Mouse (Mus musculus) cerebellum, adult 11-12 months (tissue): ENCODE measurements at regions not wholly inside any gene's neighbourhood (a gene's known extent, or its start where the extent isn't known, plus 50 kb on each side); places are given as distances from the start of the nearest gene placed in this dataset.
"Not testable (repeated sequence)": the region's sequence is repeated elsewhere in the genome, so short reads cannot be mapped to it uniquely, and the experiment has no call there.

ENCODE experiments used
- DNase-seq: peaks from one replicate; pipeline ENCODE4 v3.0.0; 2022

GRCm38 (mm10) chr1:194435060-194435459, 183.0 kb upstream of the Plxna2 start:
- no peak for DNase-seq

DNA sequence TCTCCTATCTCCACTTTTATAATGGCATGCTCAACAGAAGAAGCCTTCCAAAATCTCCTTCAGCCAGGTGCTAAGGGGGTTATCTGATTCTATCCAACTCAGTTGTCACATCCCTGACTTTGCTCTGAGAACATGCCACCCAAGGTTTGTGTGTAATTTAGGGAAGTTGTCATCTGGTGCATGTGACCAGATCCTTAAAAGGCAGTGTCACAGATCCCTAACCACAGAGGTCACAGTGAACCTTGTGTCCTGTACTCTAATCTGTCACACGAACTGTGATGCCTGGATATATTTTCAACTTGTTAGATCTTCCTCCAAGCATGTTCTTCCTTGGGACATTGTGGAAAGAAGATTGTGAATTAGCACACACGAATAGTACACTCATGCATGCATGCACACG, 189.4 kb upstream of the Plxna2 start:
- no peak for DNase-seq

DNA sequence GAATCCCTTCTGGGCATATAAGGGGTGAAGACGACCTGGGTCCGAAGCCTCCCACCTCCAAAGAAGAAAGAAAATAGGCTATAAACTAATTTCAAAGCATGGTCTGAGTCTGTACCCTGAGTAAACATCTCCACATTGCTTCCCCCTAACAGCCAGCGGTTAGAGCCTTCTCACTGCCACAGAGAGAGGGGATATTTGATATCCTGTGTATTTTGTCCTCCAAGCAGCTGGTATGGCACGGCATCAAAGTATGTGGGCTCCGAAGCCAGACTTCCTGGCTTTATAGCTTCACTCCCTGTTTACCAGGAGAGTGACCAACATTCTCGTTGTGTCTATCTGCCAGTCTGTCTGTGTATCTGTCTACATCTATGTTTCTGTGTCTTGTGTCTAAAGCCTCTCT, 191.7 kb upstream of the Plxna2 start:
- no peak for DNase-seq

- no peak for DNase-seq
Observed at GRCm38 (mm10) chr1:194424201-194424600, 193.8 kb upstream of the Plxna2 start.

DNA sequence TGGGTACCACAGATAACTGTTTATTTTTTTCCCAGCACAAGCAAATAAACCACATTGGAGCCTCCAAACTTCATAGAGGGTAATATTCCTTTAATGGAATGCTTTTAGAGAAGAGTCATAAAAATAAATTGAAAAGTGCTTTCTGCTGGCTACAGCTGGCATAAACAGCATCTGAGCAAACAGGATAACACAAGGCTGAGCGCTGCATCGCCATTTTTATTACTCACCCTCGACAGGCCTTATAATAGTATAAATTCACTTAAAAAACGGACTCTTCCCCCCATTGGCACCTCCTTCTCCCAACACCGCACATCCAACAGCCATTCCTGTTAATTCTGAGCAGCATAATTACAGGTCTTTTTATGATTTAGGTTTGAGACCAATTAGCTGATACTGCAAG, 205.8 kb upstream of the Plxna2 start:
- no peak for DNase-seq

DNA sequence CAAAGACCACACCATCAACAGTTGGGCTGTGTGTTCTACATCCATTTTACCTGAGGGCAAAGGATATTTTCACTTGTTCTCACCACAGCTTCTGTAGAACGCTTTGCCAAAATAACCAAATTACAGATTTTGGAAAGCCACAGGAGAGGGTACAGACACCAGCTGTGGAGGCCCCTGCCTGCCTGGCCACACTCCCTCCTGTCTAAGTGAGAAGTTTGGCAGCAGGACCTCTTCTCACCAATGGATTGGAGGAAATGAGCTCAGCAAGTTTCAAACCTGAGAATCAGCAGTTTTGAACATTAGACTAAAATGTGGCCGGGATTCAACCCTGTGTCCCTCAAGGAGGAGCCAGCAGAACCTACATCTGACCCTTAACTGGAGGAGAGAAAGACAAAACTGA, 206.2 kb upstream of the Plxna2 start:
- no peak for DNase-seq

GRCm38 (mm10) chr1:194399281-194399680, 218.7 kb upstream of the Plxna2 start:
- DNase-seq = no peak

GRCm38 (mm10) chr1:194396754-194397460, 221.1 kb upstream of the Plxna2 start:
- DNase-seq = no peak

- no peak for DNase-seq
Observed at GRCm38 (mm10) chr1:194393720-194394119, 224.3 kb upstream of the Plxna2 start.

- DNase-seq = no peak
Observed at GRCm38 (mm10) chr1:194390202-194390601, 227.8 kb upstream of the Plxna2 start.

DNA sequence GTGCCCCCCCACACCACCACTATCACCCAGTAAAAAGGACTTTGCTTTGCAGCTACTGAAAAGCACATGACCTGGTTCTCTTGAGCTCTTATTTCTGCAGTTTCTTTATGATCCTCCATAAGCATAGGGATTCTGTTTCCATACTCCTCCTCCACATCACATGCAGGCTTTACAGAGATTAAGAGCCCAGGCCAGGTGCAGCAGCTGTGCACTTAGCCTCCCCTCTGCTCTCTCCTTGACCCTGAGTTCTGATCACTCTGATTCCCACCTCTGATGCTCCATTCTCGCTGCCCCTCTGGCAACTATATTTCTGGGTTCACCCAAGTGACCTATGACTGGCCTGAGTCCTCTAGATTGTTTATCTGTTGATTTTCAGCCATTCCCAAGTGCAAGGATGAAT, 239.9 kb upstream of the Plxna2 start:
- no peak for DNase-seq

GRCm38 (mm10) chr1:194373511-194373910, 244.5 kb upstream of the Plxna2 start:
- not testable (repeated sequence) for DNase-seq

DNA sequence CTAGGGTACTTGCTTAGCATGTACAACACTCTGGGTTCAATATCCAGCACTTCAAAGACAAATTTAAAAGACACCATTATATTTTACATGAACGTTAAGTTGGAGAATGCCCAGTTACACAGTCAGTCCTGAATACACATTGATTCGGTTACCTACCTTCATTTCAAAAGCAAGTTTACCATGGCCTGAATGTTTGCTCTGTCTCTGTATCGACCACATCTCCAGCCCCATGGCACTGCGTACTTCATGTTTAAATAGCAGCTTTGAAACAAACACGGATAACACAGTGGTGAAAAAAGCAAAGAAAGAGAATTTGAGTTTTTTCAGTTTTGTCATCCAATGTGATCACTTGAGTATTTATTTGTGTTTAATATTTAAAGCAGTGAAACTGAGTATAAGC, 254.1 kb upstream of the Plxna2 start:
- DNase-seq = no peak

- DNase-seq = no peak
Observed at GRCm38 (mm10) chr1:194363129-194363768, 254.8 kb upstream of the Plxna2 start.

- DNase-seq = no peak
Observed at GRCm38 (mm10) chr1:194362298-194362697, 255.7 kb upstream of the Plxna2 start.

GRCm38 (mm10) chr1:194361316-194361715, 256.7 kb upstream of the Plxna2 start:
- DNase-seq = no peak

GRCm38 (mm10) chr1:194354332-194355120, 263.5 kb upstream of the Plxna2 start:
- DNase-seq = no peak

DNA sequence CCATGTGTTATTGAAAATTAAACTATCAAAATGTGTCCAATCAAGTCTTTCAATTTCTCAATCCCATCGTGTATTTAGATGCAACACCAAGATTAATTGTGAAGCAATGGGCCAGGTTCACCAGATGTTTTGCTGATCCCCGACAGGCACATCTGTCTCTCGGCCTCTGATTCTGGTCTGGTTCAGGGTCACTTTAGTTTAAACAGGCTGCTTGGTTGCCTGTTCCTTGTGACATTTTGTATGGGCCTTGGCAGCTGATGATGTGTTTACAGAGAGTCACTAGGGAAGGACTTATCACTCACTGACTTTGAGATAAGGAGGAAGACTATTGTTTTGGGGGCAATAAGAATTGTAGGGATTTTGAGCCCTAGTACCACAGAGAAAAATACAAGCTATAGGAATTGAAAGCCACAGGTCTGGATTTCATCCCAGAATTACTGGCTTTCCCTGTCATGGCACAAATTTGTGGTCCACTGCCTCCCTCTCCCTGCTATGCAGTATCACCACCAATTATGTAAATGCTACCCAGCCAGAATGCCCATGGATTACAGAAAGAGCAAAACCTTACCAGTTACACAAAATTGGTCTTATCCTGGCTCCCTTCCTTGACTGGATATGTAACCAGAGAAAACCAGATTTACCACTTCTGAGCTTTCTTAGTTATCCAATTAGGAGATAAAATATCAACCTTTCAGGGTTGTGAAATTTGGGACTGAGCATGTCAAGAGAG, 272.5 kb upstream of the Plxna2 start:
- no peak for DNase-seq

GRCm38 (mm10) chr1:194342568-194342967, 275.4 kb upstream of the Plxna2 start:
- no peak for DNase-seq

- DNase-seq = no peak
Observed at GRCm38 (mm10) chr1:194341758-194342157, 276.3 kb upstream of the Plxna2 start.

- DNase-seq = peak; percentile 62
Observed at GRCm38 (mm10) chr1:194334752-194335719, 283.0 kb upstream of the Plxna2 start.

DNA sequence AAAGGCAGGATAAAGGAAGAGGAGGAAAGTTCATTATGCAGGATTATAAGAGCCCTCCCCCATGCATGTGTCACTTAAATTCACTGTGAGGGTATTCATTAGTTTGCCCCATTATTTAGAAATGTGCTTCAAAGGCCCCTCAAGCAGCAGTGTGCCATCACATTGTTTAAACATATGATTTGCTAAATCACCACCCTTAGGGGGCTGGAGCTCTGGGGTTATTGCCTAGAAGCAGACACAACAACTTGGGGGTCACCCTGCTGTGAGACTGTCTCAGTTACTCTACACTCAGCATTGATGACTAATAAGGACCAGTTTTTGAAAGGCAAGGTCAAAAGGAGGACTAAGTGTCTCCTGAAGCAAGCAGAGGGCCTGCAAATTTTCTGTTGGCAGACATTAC, 285.4 kb upstream of the Plxna2 start:
- DNase-seq = no peak
